Mouse (Mus musculus) brain, embryonic 14.5 days (tissue): ENCODE measurements around the gene Eif2s2.

Experiments
- CTCF ChIP-seq: fragments of 200-500 bp; IDR thresholded peaks from 2 replicates; pipeline ENCODE4 v1.5.1; 2012; ENCODE audit warnings: inconsistent platforms, mild to moderate bottlenecking, moderate library complexity, borderline replicate concordance; ENCODE audit not compliant: insufficient read depth, insufficient read length; ENCODE audit errors: extremely low read depth
- POLR2A ChIP-seq: fragments of 200-500 bp; IDR thresholded peaks from 2 replicates; pipeline ENCODE4 v1.6.1; 2012; ENCODE audit warnings: mild to moderate bottlenecking, inconsistent platforms, borderline replicate concordance; ENCODE audit not compliant: poor library complexity, insufficient read depth, insufficient read length, severe bottlenecking; ENCODE audit errors: extremely low read depth

GRCm38 (mm10) chr2:154917866-154918641 is 25.3 kb upstream of the Eif2s2 start:
- TF ChIP-seq CTCF, result no peak
- TF ChIP-seq POLR2A, result no peak
